Mouse (Mus musculus): Measurements from ENCODE around the gene Dmrt3.

Dmrt3 gene

GRCm38 (mm10) chr19:25610015-25610410 lies at the start of gene Dmrt3:
TSS of gene Dmrt3 (plus strand) at chr19:25610301.
- in situ Hi-C loops (cut with MboI; ENCODE audit: low pct_unique_long_range_greater_than_20kb in 1 of 2, low sequenced_read_pairs in 2 of 2, unreplicated experiment in 1 of 2), result no loop called here

GRCm38 (mm10) chr19:25564430-25564829 lies 45.7 kb upstream of the Dmrt3 start:
- in situ Hi-C loops (cut with MboI; ENCODE audit: low pct_unique_long_range_greater_than_20kb in 1 of 2, low sequenced_read_pairs in 2 of 2, unreplicated experiment in 1 of 2), result no loop called here

GRCm38 (mm10) chr19:25569778-25570177 lies 40.3 kb upstream of the Dmrt3 start:
- in situ Hi-C loops (cut with MboI; ENCODE audit: low pct_unique_long_range_greater_than_20kb in 1 of 2, low sequenced_read_pairs in 2 of 2, unreplicated experiment in 1 of 2), result no loop called here

- in situ Hi-C loops (cut with MboI; ENCODE audit: low pct_unique_long_range_greater_than_20kb in 1 of 2, low sequenced_read_pairs in 2 of 2, unreplicated experiment in 1 of 2), result no loop called here
Observed at GRCm38 (mm10) chr19:25574431-25574830, 35.7 kb upstream of the Dmrt3 start.

- in situ Hi-C loops (cut with MboI; ENCODE audit: low pct_unique_long_range_greater_than_20kb in 1 of 2, low sequenced_read_pairs in 2 of 2, unreplicated experiment in 1 of 2), result no loop called here
Observed at GRCm38 (mm10) chr19:25574981-25575814, 34.9 kb upstream of the Dmrt3 start.

- in situ Hi-C loops (cut with MboI; ENCODE audit: low pct_unique_long_range_greater_than_20kb in 1 of 2, low sequenced_read_pairs in 2 of 2, unreplicated experiment in 1 of 2), result no loop called here
Observed at GRCm38 (mm10) chr19:25578358-25578757, 31.7 kb upstream of the Dmrt3 start.

GRCm38 (mm10) chr19:25579440-25579839 lies 30.7 kb upstream of the Dmrt3 start:
- in situ Hi-C loops (cut with MboI; ENCODE audit: low pct_unique_long_range_greater_than_20kb in 1 of 2, low sequenced_read_pairs in 2 of 2, unreplicated experiment in 1 of 2), result no loop called here

GRCm38 (mm10) chr19:25597717-25598232 lies 12.3 kb upstream of the Dmrt3 start:
- in situ Hi-C loops (cut with MboI; ENCODE audit: low pct_unique_long_range_greater_than_20kb in 1 of 2, low sequenced_read_pairs in 2 of 2, unreplicated experiment in 1 of 2), result no loop called here

- in situ Hi-C loops (cut with MboI; ENCODE audit: low pct_unique_long_range_greater_than_20kb in 1 of 2, low sequenced_read_pairs in 2 of 2, unreplicated experiment in 1 of 2), result no loop called here
Observed at GRCm38 (mm10) chr19:25598626-25599025, 11.5 kb upstream of the Dmrt3 start.

- in situ Hi-C loops (cut with MboI; ENCODE audit: low pct_unique_long_range_greater_than_20kb in 1 of 2, low sequenced_read_pairs in 2 of 2, unreplicated experiment in 1 of 2), result no loop called here
Observed at GRCm38 (mm10) chr19:25601966-25602365, 8.1 kb upstream of the Dmrt3 start.

GRCm38 (mm10) chr19:25607461-25608205 lies 2.5 kb upstream of the Dmrt3 start:
- in situ Hi-C loops (cut with MboI; ENCODE audit: low pct_unique_long_range_greater_than_20kb in 1 of 2, low sequenced_read_pairs in 2 of 2, unreplicated experiment in 1 of 2), result no loop called here

- in situ Hi-C loops (cut with MboI; ENCODE audit: low pct_unique_long_range_greater_than_20kb in 1 of 2, low sequenced_read_pairs in 2 of 2, unreplicated experiment in 1 of 2), result no loop called here
Observed at GRCm38 (mm10) chr19:25608206-25608580, 1.9 kb upstream of the Dmrt3 start.

GRCm38 (mm10) chr19:25608961-25609850 lies 895 bp upstream of the Dmrt3 start:
- in situ Hi-C loops (cut with MboI; ENCODE audit: low pct_unique_long_range_greater_than_20kb in 1 of 2, low sequenced_read_pairs in 2 of 2, unreplicated experiment in 1 of 2), result no loop called here

GRCm38 (mm10) chr19:25610411-25611111 lies 460 bp downstream of the Dmrt3 start:
- in situ Hi-C loops (cut with MboI; ENCODE audit: low pct_unique_long_range_greater_than_20kb in 1 of 2, low sequenced_read_pairs in 2 of 2, unreplicated experiment in 1 of 2), result no loop called here

- in situ Hi-C loops (cut with MboI; ENCODE audit: low pct_unique_long_range_greater_than_20kb in 1 of 2, low sequenced_read_pairs in 2 of 2, unreplicated experiment in 1 of 2), result no loop called here
Observed at GRCm38 (mm10) chr19:25611116-25611515, 1.0 kb downstream of the Dmrt3 start.

- in situ Hi-C loops (cut with MboI; ENCODE audit: low pct_unique_long_range_greater_than_20kb in 1 of 2, low sequenced_read_pairs in 2 of 2, unreplicated experiment in 1 of 2), result no loop called here
Observed at GRCm38 (mm10) chr19:25611876-25612805, 2.0 kb downstream of the Dmrt3 start.

GRCm38 (mm10) chr19:25612806-25613295 lies 2.8 kb downstream of the Dmrt3 start:
- in situ Hi-C loops (cut with MboI; ENCODE audit: low pct_unique_long_range_greater_than_20kb in 1 of 2, low sequenced_read_pairs in 2 of 2, unreplicated experiment in 1 of 2), result no loop called here

Measured in mouse embryonic stem cell (cell line).